Mouse (Mus musculus): ENCODE results near the gene 4921539E11Rik. TPM values are rescaled to one million over a fixed set of nuclear protein-coding genes. Genes with fewer than 3 reads are reported as not detected.

The 4921539E11Rik gene
- total RNA-seq, 2 experiments from 2014 or later = not detected

Other genes with a start within 250 kb of the 4921539E11Rik start
- gene Mier1, start 176.5 kb downstream of the 4921539E11Rik start, total RNA-seq (2021) = 10 to 100 TPM; 15.6 to 20.1 TPM
- under 1 TPM; 0.44 to 0.87 TPM for gene Wdr78, start 176.3 kb downstream of the 4921539E11Rik start, total RNA-seq (2021)
- gene Slc35d1, start 75.7 kb downstream of the 4921539E11Rik start, total RNA-seq (2021) = 1 to 10 TPM; 4.4 to 4.7 TPM
- 10 to 100 TPM; 24.1 to 24.2 TPM for gene Oma1, start 22.9 kb upstream of the 4921539E11Rik start, total RNA-seq (2021)